Mouse (Mus musculus) embryonic facial prominence, embryonic 10.5 days (tissue): Measurements from ENCODE around the gene Dgkz. TPM values are rescaled to one million over a fixed set of nuclear protein-coding genes. Genes with fewer than 3 reads are reported as not detected.

Source experiments
- DNase-seq: peaks from one replicate; pipeline ENCODE4 v3.0.0-alpha.2; 2017; ENCODE audit warnings: low spot score
- H3K27ac ChIP-seq: fragments of 300-500 bp; sonication (generic); replicated peaks from 2 replicates; pipeline ENCODE4 v1.5.1; 2016; ENCODE audit warnings: mild to moderate bottlenecking
- H3K27me3 ChIP-seq: fragments of 300-500 bp; sonication (generic); replicated peaks from 2 replicates; pipeline ENCODE4 v1.6.1; 2016; ENCODE audit warnings: low read depth, mild to moderate bottlenecking; ENCODE audit not compliant: poor library complexity, severe bottlenecking
- H3K36me3 ChIP-seq: fragments of 300-500 bp; sonication (generic); replicated peaks from 2 replicates; pipeline ENCODE4 v1.6.1; 2016; ENCODE audit warnings: mild to moderate bottlenecking, moderate library complexity
- H3K4me1 ChIP-seq: fragments of 300-500 bp; sonication (generic); 2 replicates; pipeline ENCODE4 v1.6.1; 2016
- H3K4me3 ChIP-seq: fragments of 300-500 bp; sonication (generic); 2 replicates; pipeline ENCODE4 v1.5.1; 2016; ENCODE audit warnings: mild to moderate bottlenecking, moderate library complexity
- H3K9me3 ChIP-seq: fragments of 300-500 bp; sonication (generic); 2 replicates; pipeline ENCODE4 v1.6.1; 2016; ENCODE audit warnings: mild to moderate bottlenecking
- WGBS: fragments of 180-500 bp; shearing (Covaris S2); methylation state at CpG from one replicate; pipeline ENCODE4 v1.1.7; 2016; 5-methylcytosine and 5-hydroxymethylcytosine counted together
- polyA plus RNA-seq: library from polyadenylated mRNA; unstranded; fragments of >200 nt; fragmentation: Nextera tagmentation; extraction: Ambion mirVana; gene quantifications from 2 replicates; pipeline ENCODE4 v1.2.1, GENCODE M21; 2016

The Dgkz gene
- polyA plus RNA-seq, 1 experiment from 2014 or later = 42.1 TPM

DNA sequence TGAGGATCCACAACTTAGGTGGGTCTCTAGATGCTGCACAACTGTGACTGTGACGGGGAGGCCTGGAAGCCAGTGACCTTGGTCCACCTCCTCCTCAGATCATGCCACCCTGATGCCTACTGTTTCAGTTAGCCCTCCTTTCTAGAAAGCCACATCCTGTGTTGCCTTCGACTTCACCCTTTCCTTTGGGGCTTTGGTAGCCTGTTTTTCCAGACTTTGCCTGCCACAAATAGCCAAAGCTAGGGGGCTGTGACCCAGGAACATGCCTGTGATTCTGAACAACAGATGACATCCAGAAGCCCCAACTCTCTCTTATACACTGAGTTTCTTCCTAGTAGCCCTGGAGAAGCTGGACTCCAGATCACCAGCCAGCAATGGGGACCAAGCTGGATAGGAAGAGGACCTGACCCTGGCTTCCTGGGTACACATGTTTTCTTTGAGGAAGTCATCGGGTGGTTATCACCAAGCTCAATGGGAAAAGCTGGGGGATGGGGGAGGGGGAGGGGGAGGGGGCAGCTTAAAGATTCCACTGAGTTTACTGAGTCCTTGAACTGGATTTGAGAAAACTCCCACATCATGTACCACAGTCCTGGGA lies 11.0 kb downstream of the Dgkz start:
- peaks cover 33% of the 10 kb centered on the region for H3K27me3 ChIP-seq
- H3K36me3 ChIP-seq = peaks cover 11% of the 10 kb centered on the region
- H3K27ac ChIP-seq = peak overlapping the region; percentile 92
- no peak for DNase-seq
- no peaks in the 10 kb centered on the region for H3K9me3 ChIP-seq
- peaks cover 60% of the 10 kb centered on the region for H3K4me1 ChIP-seq
- 67% methylated on average over 3 of the region's 3 CpGs for WGBS
- peak overlapping the region; percentile 95 for H3K4me3 ChIP-seq

DNA sequence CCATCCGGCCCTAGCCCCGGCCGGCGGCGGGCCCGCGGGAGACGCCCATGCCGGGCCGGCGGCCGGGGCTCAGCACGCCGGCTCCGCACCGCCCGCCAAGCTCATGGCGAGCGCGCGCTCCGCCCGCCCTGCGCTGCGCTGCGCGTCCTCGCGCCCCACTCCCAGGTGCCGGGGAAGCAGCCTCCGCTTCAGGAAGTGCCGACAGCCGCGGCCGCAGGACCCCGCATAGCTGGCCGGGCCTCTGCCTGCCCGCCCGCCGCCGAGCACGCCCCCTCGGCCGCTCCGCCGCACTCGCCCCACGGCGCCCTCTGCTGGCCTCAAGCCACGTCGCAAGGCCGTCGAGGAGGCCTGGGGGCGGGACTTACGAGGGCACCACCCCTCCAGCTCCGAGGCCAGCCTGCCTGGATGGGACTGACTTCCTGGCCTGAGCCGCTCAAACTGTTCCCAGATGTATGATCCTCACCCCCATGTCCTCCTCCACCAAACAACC lies 12.2 kb downstream of the Dgkz start:
- H3K9me3 ChIP-seq = no peaks in the 10 kb centered on the region
- H3K4me3 ChIP-seq = peak overlapping the region; percentile 95
- under 1% methylated on average over 57 of the region's 57 CpGs for WGBS
- H3K36me3 ChIP-seq = peaks cover 16% of the 10 kb centered on the region
- H3K4me1 ChIP-seq = peaks cover 68% of the 10 kb centered on the region
- peak; percentile 98 for DNase-seq
- H3K27ac ChIP-seq = peak overlapping the region; percentile 92
- peaks cover 26% of the 10 kb centered on the region for H3K27me3 ChIP-seq

- Histone ChIP-seq H3K4me3 (peak overlapping the region; percentile 95), H3K27me3 (peaks cover 26% of the 10 kb centered on the region), H3K4me1 (peaks cover 66% of the 10 kb centered on the region), H3K9me3 (no peaks in the 10 kb centered on the region), H3K27ac (peak overlapping the region; percentile 92), H3K36me3 (peaks cover 18% of the 10 kb centered on the region)
- under 1% methylated on average over 39 of the region's 39 CpGs for WGBS
- DNase-seq = no peak
These were observed 12.7 kb downstream of the Dgkz start for GRCm38 (mm10) chr2:91962864-91963401.

- WGBS = 61% methylated on average over 4 of the region's 4 CpGs
- Histone ChIP-seq H3K9me3 (no peaks in the 10 kb centered on the region), H3K27me3 (peaks cover 26% of the 10 kb centered on the region), H3K27ac (peak overlapping the region; percentile 92), H3K36me3 (peaks cover 22% of the 10 kb centered on the region), H3K4me1 (peaks cover 71% of the 10 kb centered on the region), H3K4me3 (peak overlapping the region; percentile 95)
- no peak for DNase-seq
These were observed 13.5 kb downstream of the Dgkz start for GRCm38 (mm10) chr2:91961901-91962761.

- no peak for DNase-seq
- no peak overlapping the region for H3K27ac ChIP-seq
- H3K9me3 ChIP-seq = no peaks in the 10 kb centered on the region
- H3K36me3 ChIP-seq = peaks cover 29% of the 10 kb centered on the region
- H3K4me3 ChIP-seq = no peak overlapping the region
- peaks cover 12% of the 10 kb centered on the region for H3K27me3 ChIP-seq
- peaks cover 70% of the 10 kb centered on the region for H3K4me1 ChIP-seq
- WGBS = 93% methylated on average over 5 of the region's 5 CpGs
These were observed 15.2 kb downstream of the Dgkz start for GRCm38 (mm10) chr2:91960459-91960858.

DNA sequence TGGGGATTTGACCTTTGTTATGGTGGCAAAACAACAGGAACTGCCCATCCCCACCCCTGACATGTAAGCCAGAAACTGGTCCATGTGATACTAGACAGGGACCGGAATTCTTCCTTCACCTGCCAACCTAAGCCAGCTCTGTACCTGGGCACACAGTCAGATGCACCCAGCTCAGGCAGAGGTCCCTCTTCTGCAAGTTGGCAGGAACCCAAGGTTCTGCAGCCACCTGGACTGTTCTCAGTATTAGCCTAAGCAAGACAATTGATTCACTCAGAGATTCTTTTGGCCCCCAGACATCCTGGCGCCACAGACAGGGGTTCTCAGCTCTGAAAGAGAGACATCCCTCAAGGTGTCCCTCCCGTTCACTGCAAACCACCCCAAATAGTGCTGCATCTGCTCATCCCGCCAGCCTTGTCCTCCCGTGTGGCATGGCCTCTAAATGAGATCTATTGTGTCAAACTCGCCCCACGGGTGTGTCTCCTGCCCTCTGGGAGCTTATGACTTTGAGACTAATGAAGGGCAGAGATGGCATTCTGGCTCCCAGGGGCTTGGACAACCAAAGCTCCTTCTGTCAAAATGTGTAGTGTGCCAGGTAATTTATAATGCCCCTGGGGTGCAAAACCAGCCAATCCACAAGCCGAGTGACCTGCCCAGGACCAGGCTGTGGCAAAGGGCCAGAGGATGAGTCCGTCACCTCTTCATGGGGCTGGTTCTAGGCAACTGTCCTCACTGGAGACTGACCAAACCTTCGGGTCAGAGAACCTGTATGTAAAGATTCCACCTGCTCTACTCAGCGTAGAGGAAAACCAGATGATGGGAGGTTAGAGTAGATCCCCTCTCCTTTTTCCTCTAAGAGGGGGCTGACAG lies 15.9 kb downstream of the Dgkz start:
- Histone ChIP-seq H3K27ac (no peak overlapping the region), H3K27me3 (peaks cover 5% of the 10 kb centered on the region), H3K4me3 (no peak overlapping the region), H3K4me1 (peaks cover 68% of the 10 kb centered on the region), H3K36me3 (peaks cover 29% of the 10 kb centered on the region), H3K9me3 (no peaks in the 10 kb centered on the region)
- DNase-seq = no peak
- WGBS = 82% methylated on average over 11 of the region's 11 CpGs

GRCm38 (mm10) chr2:91958701-91959457 lies 16.8 kb downstream of the Dgkz start:
- H3K9me3 ChIP-seq = no peaks in the 10 kb centered on the region
- WGBS = 48% methylated on average over 10 of the region's 10 CpGs
- H3K4me1 ChIP-seq = peaks cover 67% of the 10 kb centered on the region
- H3K27me3 ChIP-seq = no peaks in the 10 kb centered on the region
- no peak overlapping the region for H3K27ac ChIP-seq
- H3K4me3 ChIP-seq = peak overlapping the region; percentile 12; the same call in 1 of the 2 replicates
- peaks cover 29% of the 10 kb centered on the region for H3K36me3 ChIP-seq
- DNase-seq = peak; percentile 74

GRCm38 (mm10) chr2:91958049-91958448 lies 17.6 kb downstream of the Dgkz start:
- H3K4me3 ChIP-seq = no peak overlapping the region
- H3K36me3 ChIP-seq = peaks cover 29% of the 10 kb centered on the region
- 92% methylated on average over 8 of the region's 8 CpGs for WGBS
- H3K27ac ChIP-seq = no peak overlapping the region
- no peak for DNase-seq
- H3K9me3 ChIP-seq = no peaks in the 10 kb centered on the region
- H3K4me1 ChIP-seq = peaks cover 69% of the 10 kb centered on the region
- no peaks in the 10 kb centered on the region for H3K27me3 ChIP-seq

DNA sequence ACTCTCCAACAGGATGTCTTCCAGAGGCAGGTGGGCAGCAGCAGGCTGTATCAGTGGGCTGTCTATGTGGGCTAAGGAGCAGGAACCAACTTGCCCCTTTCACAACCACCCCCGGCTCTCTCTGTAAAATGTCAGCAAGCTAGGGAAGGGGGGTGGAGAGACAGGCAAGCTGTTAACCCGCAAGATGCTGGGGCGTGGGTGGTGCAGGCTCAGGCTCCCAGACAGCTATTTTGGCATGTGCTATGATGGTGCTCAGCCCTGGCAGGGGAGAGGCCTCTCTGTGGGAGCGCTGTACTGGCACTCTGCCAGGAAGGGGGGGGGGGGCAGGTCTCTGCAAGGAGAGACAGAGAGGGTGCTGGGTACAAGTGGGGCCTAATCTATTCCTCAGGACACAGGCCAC lies 18.6 kb downstream of the Dgkz start:
- no peaks in the 10 kb centered on the region for H3K9me3 ChIP-seq
- H3K27ac ChIP-seq = peak overlapping the region; percentile 44
- no peak overlapping the region for H3K4me3 ChIP-seq
- no peak for DNase-seq
- WGBS = 76% methylated on average over 4 of the region's 4 CpGs
- H3K4me1 ChIP-seq = peaks cover 59% of the 10 kb centered on the region
- H3K36me3 ChIP-seq = peaks cover 29% of the 10 kb centered on the region
- H3K27me3 ChIP-seq = no peaks in the 10 kb centered on the region

- peaks cover 29% of the 10 kb centered on the region for H3K36me3 ChIP-seq
- no peaks in the 10 kb centered on the region for H3K9me3 ChIP-seq
- 81% methylated on average over 6 of the region's 6 CpGs for WGBS
- DNase-seq = no peak
- H3K4me3 ChIP-seq = no peak overlapping the region
- H3K27ac ChIP-seq = no peak overlapping the region
- no peaks in the 10 kb centered on the region for H3K27me3 ChIP-seq
- peaks cover 54% of the 10 kb centered on the region for H3K4me1 ChIP-seq
These were observed 19.8 kb downstream of the Dgkz start for GRCm38 (mm10) chr2:91955875-91956274.

GRCm38 (mm10) chr2:91955121-91955591 lies 20.5 kb downstream of the Dgkz start:
- WGBS = 90% methylated on average over 4 of the region's 4 CpGs
- Histone ChIP-seq H3K9me3 (no peaks in the 10 kb centered on the region), H3K4me1 (peaks cover 56% of the 10 kb centered on the region), H3K4me3 (no peak overlapping the region), H3K27ac (0 out of 2 replicates have a peak overlapping the region, but pooled peaks have one; percentile 25), H3K27me3 (no peaks in the 10 kb centered on the region), H3K36me3 (peaks cover 23% of the 10 kb centered on the region)
- no peak for DNase-seq
